Mouse (Mus musculus) cerebellum, postnatal 4 days (tissue): ENCODE measurements around the gene Il1f5.
A peak's percentile ranks its signal among the peaks of the same experiment; 100 is the strongest.

Experiments used
- DNase-seq, 2 experiments: peaks; one replicate each; pipeline ENCODE4 v3.0.0; 2022; ENCODE audit warnings: low spot score in 2 of 2, mixed read lengths in 1 of 2

Gene Il1f5

DNA sequence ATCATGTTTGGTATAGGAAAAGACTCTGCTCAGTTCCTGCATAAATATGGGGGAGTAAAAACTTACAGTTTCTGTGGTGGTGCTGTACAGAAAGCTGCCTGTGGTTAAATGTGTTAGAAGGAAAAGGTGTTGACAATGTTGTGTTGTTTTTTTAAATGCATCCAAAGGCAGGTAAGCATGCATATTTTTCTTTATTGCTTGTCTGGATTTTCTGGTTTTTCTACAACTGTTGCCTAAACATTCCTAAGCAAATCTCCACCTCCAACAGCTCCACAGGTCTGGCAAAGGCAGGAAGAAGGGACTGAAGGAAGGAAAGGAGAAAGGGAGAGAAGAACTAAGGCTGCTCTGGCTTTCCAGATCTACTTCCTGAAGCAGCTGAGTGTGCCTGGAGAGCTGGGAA lies at the start of gene Il1f5:
Il1f5 (plus strand) TSS at position 301 of the 400 bp plus-strand sequence.
- no peak for DNase-seq

DNA sequence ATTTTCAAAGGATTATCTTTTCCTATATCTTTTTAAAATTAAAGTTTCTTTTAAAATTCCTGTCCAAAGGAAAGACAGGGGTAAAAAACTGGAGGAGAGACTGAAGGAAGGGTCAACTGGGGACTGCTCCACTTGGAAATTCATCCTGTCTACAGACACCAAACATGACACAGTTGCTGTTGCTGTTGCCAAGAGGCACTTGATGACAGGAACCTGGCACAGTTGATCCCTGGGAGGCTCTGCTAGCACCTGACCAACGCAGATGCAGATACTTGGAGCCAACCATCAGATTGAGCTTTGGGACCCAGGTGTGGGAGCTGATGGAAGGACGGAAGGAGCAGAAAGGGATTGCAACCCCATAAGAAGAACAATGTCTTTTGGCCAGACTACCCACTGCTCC lies 49.6 kb upstream of the Il1f5 start:
- no peak for DNase-seq

DNA sequence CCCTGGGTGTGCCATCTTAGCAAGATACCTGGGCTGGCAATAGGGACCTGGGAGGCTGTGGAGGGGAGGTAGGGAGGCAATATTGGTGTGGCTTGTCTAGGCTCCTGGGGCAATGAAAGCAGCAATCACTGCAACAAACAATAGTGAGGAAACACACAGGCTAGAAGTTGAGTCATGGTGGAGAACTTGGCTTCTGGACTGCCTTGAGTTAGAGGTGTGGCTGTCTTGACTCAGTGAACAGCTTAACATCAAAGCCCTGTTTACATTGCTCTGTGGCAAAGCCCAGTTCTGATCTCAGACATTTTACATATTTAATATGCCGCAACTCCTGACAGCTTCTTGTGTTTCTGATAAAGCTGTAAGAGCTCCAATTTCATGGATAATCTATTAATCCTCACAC lies 9.3 kb upstream of the Il1f5 start:
- no peak for DNase-seq

DNA sequence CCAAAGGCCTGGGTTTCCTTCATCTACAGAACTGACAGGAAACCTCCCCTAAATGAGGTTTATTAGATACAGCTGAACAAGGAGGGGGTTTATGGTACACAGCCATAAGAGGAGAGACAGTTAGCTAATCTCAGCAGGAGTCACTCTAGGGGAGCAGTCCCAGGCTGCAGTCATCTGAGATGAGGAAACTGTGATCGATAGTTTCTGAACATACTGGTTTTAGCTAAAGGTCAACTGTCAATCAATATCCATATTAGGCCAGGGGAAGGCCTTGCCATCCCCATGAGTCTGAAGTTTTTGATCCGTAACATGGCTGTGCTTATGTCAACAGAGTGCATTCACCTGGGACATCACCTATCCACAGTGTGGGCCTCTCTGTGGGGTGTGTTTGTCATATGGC lies 3.1 kb upstream of the Il1f5 start:
- no peak for DNase-seq

DNA sequence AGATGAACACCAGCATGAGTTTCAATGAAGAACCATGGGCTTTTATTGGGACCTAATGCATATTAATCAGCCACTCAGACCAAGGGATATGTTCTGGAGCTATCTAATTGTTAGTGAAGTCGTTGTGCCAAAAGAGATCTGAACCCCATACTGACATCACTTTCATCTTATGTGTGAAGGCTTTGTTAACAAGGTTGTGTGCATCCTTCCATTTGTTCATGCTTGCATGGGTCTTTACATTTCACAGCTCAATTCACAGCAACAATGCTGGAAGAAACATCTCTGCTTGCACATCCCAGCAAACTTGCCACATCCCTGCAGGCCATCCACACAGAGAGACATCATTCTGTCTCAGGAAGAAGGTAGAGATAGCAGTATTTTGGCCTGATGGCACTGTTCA lies 1.6 kb upstream of the Il1f5 start:
- DNase-seq: no peak

DNA sequence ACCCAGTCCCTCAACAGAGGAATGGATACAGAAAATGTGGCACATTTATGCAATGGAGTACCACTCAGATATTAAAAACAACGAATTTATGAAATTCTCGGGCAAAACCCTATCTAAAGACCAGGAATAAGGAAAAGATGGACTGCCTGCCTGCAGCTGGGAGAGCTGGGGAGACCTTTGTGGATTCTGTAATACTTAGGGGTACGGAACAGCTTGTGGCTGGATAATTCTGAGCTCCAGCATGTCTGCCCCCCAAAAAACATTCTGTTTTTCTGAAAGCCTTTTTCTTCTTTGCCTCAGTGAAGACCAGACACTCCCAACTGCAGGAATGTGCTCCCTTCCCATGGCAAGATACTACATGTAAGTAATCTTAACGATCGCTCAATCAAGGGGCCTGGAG lies 14.1 kb downstream of the Il1f5 start, which contains the start of gene Il1f10:
Il1f10 (plus strand) TSS at position 301 of the 400 bp plus-strand sequence.
- no peak for DNase-seq

DNA sequence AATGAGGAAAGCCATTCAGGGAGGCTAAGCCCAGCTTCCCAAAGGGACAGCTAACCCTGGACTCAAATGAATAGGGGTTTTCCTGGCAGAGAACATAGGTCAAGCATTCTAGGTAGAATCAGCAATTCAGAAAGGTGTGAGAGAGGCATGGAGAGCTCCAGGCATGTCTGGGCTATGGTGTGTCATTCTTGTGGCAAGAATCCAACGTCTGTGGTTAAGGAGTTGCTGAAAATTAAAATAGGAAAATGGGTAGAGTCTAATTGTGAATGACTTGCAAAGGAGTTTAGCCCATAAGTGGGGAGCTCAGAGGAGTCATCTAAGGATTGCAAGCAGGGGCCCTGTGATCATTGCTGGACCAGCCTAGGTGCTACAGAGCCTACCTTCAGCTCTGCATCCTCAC lies 17.9 kb downstream of the Il1f5 start:
- DNase-seq: no peak

DNA sequence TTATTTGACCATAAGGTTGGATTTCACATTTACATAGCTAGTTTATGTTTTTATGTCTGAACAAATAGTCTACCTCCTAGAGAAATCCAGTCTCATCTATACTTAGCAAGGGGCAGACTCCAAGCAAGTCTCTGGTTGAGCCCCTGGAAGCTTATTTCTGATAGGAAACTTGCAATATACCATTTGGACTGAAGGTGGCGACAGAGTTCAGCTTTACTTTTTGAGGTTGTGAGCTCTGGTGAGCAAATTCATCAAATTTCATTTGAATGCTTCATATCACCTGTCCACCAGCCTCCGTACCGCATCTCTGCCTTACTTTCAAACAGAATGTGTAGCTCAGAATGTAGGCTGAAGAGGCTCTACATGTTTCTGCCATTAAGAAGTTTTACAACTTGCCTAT lies 20.1 kb downstream of the Il1f5 start:
- peak in 1 of 2 experiments; percentile 57 for DNase-seq

DNA sequence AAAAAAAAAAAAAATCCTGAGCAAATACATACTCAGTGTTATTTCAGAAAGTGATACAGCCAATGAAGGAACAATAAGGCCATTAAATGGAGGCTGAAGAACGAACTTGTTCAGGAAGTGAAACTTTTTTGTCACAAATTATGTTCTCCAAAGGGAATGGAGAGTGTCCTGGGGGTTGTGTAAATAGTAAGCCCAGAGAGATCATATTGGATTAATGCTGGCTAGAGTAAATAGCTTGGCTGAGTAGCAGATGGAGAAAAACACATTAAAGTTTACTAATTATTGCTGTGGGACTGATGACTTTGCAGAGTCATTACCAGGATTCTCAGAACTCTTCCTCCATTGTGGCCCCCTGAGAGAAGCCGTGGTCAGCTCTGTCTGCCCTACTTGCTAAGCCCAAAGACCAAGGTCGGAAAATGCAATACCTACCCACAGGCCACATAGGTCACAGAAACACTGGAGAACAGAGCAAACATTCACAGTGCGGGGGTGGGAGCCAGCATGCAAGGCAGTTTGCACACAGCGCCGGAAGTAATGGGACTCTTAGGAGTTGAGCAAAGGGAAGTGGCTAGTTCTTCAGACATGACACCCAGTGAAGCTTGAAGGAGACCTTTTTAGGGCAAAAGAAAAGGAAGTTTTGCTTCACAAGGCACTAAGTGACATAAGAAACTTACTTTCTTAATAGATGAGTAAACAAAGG lies 34.7 kb downstream of the Il1f5 start:
- DNase-seq: no peak

DNA sequence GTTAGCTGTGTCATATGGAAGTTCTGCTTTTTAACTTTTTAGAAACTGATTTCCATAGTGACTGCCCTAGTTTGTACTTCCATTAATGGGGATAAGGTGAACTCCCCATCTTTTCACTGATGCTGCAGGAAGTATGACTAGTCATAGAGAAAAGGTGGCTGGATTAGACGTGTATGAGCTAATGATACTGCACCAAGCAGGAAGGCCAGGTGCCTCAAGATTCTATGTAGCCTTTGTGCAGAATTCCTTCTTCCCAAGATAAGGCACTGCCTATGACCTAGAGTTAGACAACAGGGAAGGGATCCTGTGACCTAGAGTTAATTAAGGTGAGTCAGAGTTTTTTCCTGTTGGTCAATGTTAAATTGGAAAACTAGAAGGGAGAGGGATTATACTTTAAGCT lies 40.2 kb downstream of the Il1f5 start:
- no peak for DNase-seq

DNA sequence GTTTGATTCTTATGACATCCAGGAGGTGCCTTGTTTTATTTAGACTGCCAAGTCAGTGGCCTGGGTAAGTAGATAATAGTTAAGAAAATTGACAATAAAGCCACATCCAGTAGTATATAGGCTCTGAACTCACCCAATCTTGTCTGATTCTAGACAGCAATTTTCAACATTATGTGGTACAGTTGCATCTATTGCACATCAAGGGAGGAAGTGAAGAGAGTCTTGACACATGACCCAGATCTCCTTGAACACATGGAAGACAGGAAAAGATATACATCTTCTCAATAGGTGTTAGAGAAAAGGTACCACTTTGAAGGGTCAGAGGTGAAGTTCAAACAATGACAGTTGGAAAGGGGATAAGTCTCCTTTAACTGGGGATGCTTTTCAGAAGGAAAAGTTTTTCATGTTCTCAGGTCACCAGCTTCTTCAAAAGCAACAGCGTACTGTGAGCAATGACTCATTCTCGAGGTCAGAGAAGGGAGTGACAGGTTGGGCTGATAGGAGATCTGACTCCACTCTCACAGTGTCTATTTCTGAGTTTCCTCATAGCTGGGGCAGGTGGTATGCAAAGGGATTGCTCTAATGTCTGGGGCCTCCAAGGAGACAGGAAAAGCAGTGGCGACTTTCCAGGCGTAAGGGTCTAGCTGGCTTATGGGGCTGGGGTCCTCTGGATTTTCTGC lies 41.3 kb downstream of the Il1f5 start:
- no peak for DNase-seq
